Mouse (Mus musculus): ENCODE measurements at regions not wholly inside any gene's neighbourhood (a gene's known extent, or its start where the extent isn't known, plus 50 kb on each side); places are given as distances from the start of the nearest gene placed in this dataset.
"Not testable (repeated sequence)": the region's sequence is repeated elsewhere in the genome, so short reads cannot be mapped to it uniquely, and the experiment has no call there.

- not testable (repeated sequence) for DNase-seq (ENCODE audit: extremely low read depth, low read depth)
These were observed 446.2 kb upstream of the Olfr1507 start for GRCm38 (mm10) chr14:52941747-52942146.

- not testable (repeated sequence) for DNase-seq (ENCODE audit: extremely low read depth, low read depth)
These were observed 424.6 kb upstream of the Olfr1507 start for GRCm38 (mm10) chr14:52920138-52920537.

GRCm38 (mm10) chr14:52913814-52914213 is 418.3 kb upstream of the Olfr1507 start:
- DNase-seq (ENCODE audit: extremely low read depth, low read depth), result not testable (repeated sequence)

- DNase-seq (ENCODE audit: extremely low read depth, low read depth), result not testable (repeated sequence)
These were observed 404.1 kb upstream of the Olfr1507 start for GRCm38 (mm10) chr14:52899629-52900028.

GRCm38 (mm10) chr14:52898310-52898709 is 402.8 kb upstream of the Olfr1507 start:
- DNase-seq (ENCODE audit: extremely low read depth, low read depth), result not testable (repeated sequence)

GRCm38 (mm10) chr14:52879978-52880377 is 384.4 kb upstream of the Olfr1507 start:
- DNase-seq (ENCODE audit: extremely low read depth, low read depth), result not testable (repeated sequence)

- not testable (repeated sequence) for DNase-seq (ENCODE audit: extremely low read depth, low read depth)
These were observed 368.3 kb upstream of the Olfr1507 start for GRCm38 (mm10) chr14:52863841-52864240.

- DNase-seq (ENCODE audit: extremely low read depth, low read depth), result not testable (repeated sequence)
These were observed 367.6 kb upstream of the Olfr1507 start for GRCm38 (mm10) chr14:52863107-52863506.

- not testable (repeated sequence) for DNase-seq (ENCODE audit: extremely low read depth, low read depth)
These were observed 366.9 kb upstream of the Olfr1507 start for GRCm38 (mm10) chr14:52862491-52862890.

- DNase-seq (ENCODE audit: extremely low read depth, low read depth), result not testable (repeated sequence)
These were observed 359.8 kb upstream of the Olfr1507 start for GRCm38 (mm10) chr14:52855339-52855738.

GRCm38 (mm10) chr14:52853598-52853997 is 358.0 kb upstream of the Olfr1507 start:
- not testable (repeated sequence) for DNase-seq (ENCODE audit: extremely low read depth, low read depth)

GRCm38 (mm10) chr14:52847970-52848369 is 352.4 kb upstream of the Olfr1507 start:
- not testable (repeated sequence) for DNase-seq (ENCODE audit: extremely low read depth, low read depth)

- not testable (repeated sequence) for DNase-seq (ENCODE audit: extremely low read depth, low read depth)
These were observed 328.5 kb upstream of the Olfr1507 start for GRCm38 (mm10) chr14:52824005-52824404.

- DNase-seq (ENCODE audit: extremely low read depth, low read depth), result not testable (repeated sequence)
These were observed 326.1 kb upstream of the Olfr1507 start for GRCm38 (mm10) chr14:52821617-52822016.

GRCm38 (mm10) chr14:52811128-52811415 is 315.5 kb upstream of the Olfr1507 start:
- DNase-seq (ENCODE audit: extremely low read depth, low read depth), result not testable (repeated sequence)

GRCm38 (mm10) chr14:52810275-52811127 is 315.0 kb upstream of the Olfr1507 start:
- not testable (repeated sequence) for DNase-seq (ENCODE audit: extremely low read depth, low read depth)

GRCm38 (mm10) chr14:52801705-52802104 is 306.2 kb upstream of the Olfr1507 start:
- not testable (repeated sequence) for DNase-seq (ENCODE audit: extremely low read depth, low read depth)

- not testable (repeated sequence) for DNase-seq (ENCODE audit: extremely low read depth, low read depth)
These were observed 297.1 kb upstream of the Olfr1507 start for GRCm38 (mm10) chr14:52792600-52792999.

- DNase-seq (ENCODE audit: extremely low read depth, low read depth), result not testable (repeated sequence)
These were observed 296.3 kb upstream of the Olfr1507 start for GRCm38 (mm10) chr14:52791828-52792227.

- not testable (repeated sequence) for DNase-seq (ENCODE audit: extremely low read depth, low read depth)
These were observed 287.3 kb upstream of the Olfr1507 start for GRCm38 (mm10) chr14:52782832-52783231.

GRCm38 (mm10) chr14:52775816-52776215 is 280.3 kb upstream of the Olfr1507 start:
- not testable (repeated sequence) for DNase-seq (ENCODE audit: extremely low read depth, low read depth)

GRCm38 (mm10) chr14:52769450-52769849 is 273.9 kb upstream of the Olfr1507 start:
- DNase-seq (ENCODE audit: extremely low read depth, low read depth), result not testable (repeated sequence)

- not testable (repeated sequence) for DNase-seq (ENCODE audit: extremely low read depth, low read depth)
These were observed 256.6 kb upstream of the Olfr1507 start for GRCm38 (mm10) chr14:52752159-52752558.

Measured in MEL-GATA-1-ER (cell line).